Mouse (Mus musculus): ENCODE data around the gene Inca1. TPM values are rescaled to one million over a fixed set of nuclear protein-coding genes. Genes with fewer than 3 reads are reported as not detected.

Gene Inca1
- polyA plus RNA-seq, 1 experiment from 2014 or later, result 1.3 TPM

DNA sequence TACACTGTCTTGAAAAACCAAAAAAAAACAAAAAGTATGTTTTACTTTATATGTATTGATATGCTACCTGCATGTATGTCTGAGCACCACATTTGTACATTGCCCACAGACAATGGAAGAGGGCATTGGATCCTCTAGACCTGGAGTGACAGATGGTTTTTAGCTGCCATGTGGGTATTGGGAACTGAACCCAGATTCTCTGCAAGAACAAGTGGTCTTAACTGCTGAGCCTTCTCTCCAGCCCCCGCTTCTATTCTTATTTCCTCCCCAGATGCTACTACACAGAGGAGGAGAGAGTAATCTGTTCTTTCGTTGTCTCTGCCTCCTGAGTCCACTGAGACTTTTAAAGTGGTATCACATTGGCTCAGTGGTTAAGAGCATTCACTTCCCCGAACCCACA lies 6.5 kb downstream of the Inca1 start:
- Histone ChIP-seq H3K4me3 (replicated peaks; ENCODE audit: low read length) (no peak overlapping the region), H3K36me3 (ENCODE audit: control insufficient read depth, insufficient read depth, low read length) (no peaks in the 10 kb centered on the region), H3K9me3 (replicated peaks; ENCODE audit: control insufficient read depth, low read length) (no peaks in the 10 kb centered on the region), H3K4me2 (ENCODE audit: low read depth, low read length) (no peak overlapping the region), H3K4me1 (ENCODE audit: control insufficient read depth, insufficient read depth, low read length) (peaks cover 6% of the 10 kb centered on the region; the same call in 1 of the 2 replicates), H3K27me3 (ENCODE audit: control insufficient read depth, insufficient read depth, low read length) (no peaks in the 10 kb centered on the region), H3K9ac (ENCODE audit: low read length) (no peak overlapping the region), H3K27ac (ENCODE audit: low read length) (no peak overlapping the region)
- no peak for ATAC-seq (ENCODE audit: insufficient read depth, low FRiP score)
- WGBS, result 62% methylated on average over 3 of the region's 3 CpGs

DNA sequence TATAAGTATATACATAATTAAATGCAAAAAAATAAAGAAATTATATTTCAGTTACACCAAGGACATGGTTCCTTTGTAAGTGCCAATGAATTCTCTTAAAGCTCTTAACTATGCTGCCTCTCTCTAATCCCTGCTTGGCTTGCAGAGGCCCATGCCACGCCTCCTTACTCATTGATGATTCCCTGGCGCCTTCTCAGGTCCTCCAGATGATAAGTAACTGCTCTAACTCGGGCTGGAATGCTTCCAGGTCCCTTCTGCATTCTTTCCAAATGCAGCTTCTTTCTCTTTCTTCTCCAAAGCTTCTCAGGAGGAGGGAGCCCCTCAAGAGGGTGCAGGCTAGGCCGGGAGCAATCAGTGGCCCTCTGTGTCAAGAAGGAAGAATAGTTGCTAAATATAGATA lies 10.4 kb downstream of the Inca1 start:
- no peak overlapping the region for H3K27ac ChIP-seq (ENCODE audit: low read length)
- H3K4me2 ChIP-seq (ENCODE audit: low read depth, low read length), result no peak overlapping the region
- no peaks in the 10 kb centered on the region for H3K27me3 ChIP-seq (ENCODE audit: control insufficient read depth, insufficient read depth, low read length)
- ATAC-seq (ENCODE audit: insufficient read depth, low FRiP score), result no peak
- H3K4me3 ChIP-seq (replicated peaks; ENCODE audit: low read length), result no peak overlapping the region
- H3K9ac ChIP-seq (ENCODE audit: low read length), result no peak overlapping the region
- H3K4me1 ChIP-seq (ENCODE audit: control insufficient read depth, insufficient read depth, low read length), result peaks cover 19% of the 10 kb centered on the region
- 42% methylated on average over 4 of the region's 4 CpGs for WGBS
- no peaks in the 10 kb centered on the region for H3K36me3 ChIP-seq (ENCODE audit: control insufficient read depth, insufficient read depth, low read length)
- no peaks in the 10 kb centered on the region for H3K9me3 ChIP-seq (replicated peaks; ENCODE audit: control insufficient read depth, low read length)

DNA sequence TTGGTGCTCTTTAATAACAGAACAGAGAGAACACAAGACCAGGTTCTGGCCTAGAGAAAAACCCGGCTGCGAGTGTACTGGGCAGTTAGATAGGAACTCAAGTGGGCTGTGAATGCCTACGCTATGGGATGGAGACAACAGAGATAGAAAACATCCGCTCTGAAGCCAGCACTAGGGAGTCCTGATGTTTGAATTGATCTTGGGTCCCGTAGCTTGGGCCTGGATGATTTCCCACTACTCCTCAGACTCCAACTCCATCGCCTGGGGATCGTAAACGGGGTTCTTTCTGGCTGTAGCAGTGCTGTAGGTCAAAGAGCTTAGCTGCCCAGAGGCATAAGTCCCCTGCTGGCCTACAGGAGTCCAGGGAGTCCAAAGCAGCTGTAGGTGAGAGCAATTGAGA lies 11.6 kb downstream of the Inca1 start:
- H3K9me3 ChIP-seq (replicated peaks; ENCODE audit: control insufficient read depth, low read length), result no peaks in the 10 kb centered on the region
- H3K27me3 ChIP-seq (ENCODE audit: control insufficient read depth, insufficient read depth, low read length), result no peaks in the 10 kb centered on the region
- 16% methylated on average over 8 of the region's 8 CpGs for WGBS
- H3K4me1 ChIP-seq (ENCODE audit: control insufficient read depth, insufficient read depth, low read length), result peaks cover 19% of the 10 kb centered on the region
- peak overlapping the region; percentile 90 for H3K27ac ChIP-seq (ENCODE audit: low read length)
- no peaks in the 10 kb centered on the region for H3K36me3 ChIP-seq (ENCODE audit: control insufficient read depth, insufficient read depth, low read length)
- H3K4me3 ChIP-seq (replicated peaks; ENCODE audit: low read length), result peak overlapping the region; percentile 85
- H3K4me2 ChIP-seq (ENCODE audit: low read depth, low read length), result peak overlapping the region; percentile 80
- H3K9ac ChIP-seq (ENCODE audit: low read length), result peak overlapping the region; percentile 95
- no peak for ATAC-seq (ENCODE audit: insufficient read depth, low FRiP score)

DNA sequence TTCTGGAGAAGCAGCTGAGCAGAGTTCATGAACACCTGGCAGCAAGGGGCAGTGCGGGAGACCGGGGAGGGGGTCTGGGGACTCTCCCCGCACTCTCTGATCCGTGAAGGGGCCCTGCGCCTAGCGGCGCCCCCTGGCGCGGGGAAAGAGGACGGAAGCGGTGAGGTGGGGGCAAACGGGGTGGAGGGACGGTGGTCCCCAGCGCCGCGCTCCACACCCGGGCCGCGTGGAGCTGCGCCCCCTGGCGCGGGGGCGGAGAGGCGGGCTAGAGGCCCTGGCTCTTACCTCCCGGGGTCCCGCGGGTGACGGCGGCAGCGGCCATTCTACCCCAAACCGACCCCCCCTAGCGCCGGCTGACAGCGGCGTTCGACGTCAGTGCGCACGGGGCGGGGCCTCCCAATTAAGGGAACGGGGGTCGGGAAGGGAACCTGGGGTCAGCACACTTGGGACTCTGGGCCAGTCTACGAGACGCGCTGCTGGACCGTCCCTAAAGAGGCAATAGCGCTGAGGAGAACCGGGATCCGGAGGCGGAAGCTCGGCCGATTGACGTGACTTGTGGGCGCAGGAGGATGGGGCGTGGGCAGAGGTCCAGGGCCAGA lies 12.3 kb downstream of the Inca1 start, which contains the start of gene Camta2:
Camta2 (minus strand) TSS at position 505 of the 599 bp plus-strand sequence.
- H3K4me3 ChIP-seq (replicated peaks; ENCODE audit: low read length), result peak within 1 kb of the TSS; percentile 85
- no peaks in the 10 kb centered on the region for H3K27me3 ChIP-seq (ENCODE audit: control insufficient read depth, insufficient read depth, low read length)
- peak within 1 kb of the TSS; percentile 90 for H3K27ac ChIP-seq (ENCODE audit: low read length)
- under 1% methylated on average over 55 of the region's 55 CpGs for WGBS
- H3K9ac ChIP-seq (ENCODE audit: low read length), result peak within 1 kb of the TSS; percentile 95
- H3K9me3 ChIP-seq (replicated peaks; ENCODE audit: control insufficient read depth, low read length), result no peaks in the 10 kb centered on the region
- peaks cover 19% of the 10 kb centered on the region for H3K4me1 ChIP-seq (ENCODE audit: control insufficient read depth, insufficient read depth, low read length)
- no peaks in the 10 kb centered on the region for H3K36me3 ChIP-seq (ENCODE audit: control insufficient read depth, insufficient read depth, low read length)
- H3K4me2 ChIP-seq (ENCODE audit: low read depth, low read length), result peak within 1 kb of the TSS; percentile 80
- ATAC-seq (ENCODE audit: insufficient read depth, low FRiP score), result peak; percentile 89

DNA sequence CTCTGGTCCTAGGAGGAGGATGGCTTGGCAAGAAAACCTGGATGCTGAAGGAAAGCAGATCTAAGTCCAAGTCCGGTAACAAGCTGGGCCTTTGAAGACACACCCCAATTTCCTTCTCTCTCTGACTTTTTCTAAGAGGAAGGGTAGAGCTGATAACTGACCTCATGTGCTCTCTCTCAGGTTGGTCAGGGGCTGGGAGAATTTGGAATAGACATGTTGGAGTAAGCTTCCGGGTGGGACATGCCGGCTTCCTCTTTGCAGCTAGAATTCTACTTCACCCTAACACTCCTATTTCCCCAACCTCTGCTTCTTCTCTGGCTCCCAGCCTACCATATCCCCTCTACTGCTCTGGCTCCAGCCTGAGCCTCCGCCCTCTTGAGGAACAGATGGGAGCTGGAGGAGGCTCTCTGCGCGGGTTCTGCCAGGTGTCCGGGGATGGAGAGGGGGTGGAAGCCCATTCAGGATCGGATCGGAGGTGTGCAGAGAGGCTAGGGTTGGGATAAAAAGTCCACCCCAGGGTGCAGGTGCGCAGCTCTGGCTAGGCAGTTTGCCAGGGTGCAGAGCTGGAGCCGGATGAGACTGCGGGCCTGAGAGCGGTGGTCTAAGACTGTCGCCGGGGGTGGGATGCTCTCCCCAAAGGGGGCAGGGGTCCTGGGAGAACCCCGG lies 12.9 kb downstream of the Inca1 start:
- H3K27me3 ChIP-seq (ENCODE audit: control insufficient read depth, insufficient read depth, low read length), result no peaks in the 10 kb centered on the region
- H3K4me3 ChIP-seq (replicated peaks; ENCODE audit: low read length), result peak overlapping the region; percentile 85
- no peaks in the 10 kb centered on the region for H3K36me3 ChIP-seq (ENCODE audit: control insufficient read depth, insufficient read depth, low read length)
- peak; percentile 51; the same call in 1 of the 2 replicates for ATAC-seq (ENCODE audit: insufficient read depth, low FRiP score)
- peaks cover 23% of the 10 kb centered on the region for H3K4me1 ChIP-seq (ENCODE audit: control insufficient read depth, insufficient read depth, low read length)
- H3K27ac ChIP-seq (ENCODE audit: low read length), result peak overlapping the region; percentile 90
- WGBS, result 2% methylated on average over 16 of the region's 16 CpGs
- peak overlapping the region; percentile 95 for H3K9ac ChIP-seq (ENCODE audit: low read length)
- H3K4me2 ChIP-seq (ENCODE audit: low read depth, low read length), result peak overlapping the region; percentile 80
- no peaks in the 10 kb centered on the region for H3K9me3 ChIP-seq (replicated peaks; ENCODE audit: control insufficient read depth, low read length)

DNA sequence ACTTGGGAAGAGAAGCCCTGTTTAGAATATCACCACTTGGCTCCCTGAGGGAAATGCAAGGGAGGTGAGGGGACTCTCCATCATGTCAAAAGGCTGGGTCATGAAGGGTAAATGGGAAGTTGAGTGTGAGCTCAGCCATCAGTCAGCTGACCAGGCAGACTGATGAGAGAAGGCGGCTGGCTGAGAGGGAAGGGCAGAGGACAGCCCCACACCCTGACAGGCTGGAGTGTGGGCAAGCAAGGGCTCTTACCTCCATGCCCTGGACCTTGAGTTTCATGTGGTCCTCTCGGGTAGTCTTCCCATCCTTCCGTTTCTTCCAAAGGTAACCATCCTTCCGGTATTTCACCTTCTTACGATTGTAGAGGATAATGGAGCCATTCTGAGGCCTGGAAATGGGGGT lies 16.3 kb downstream of the Inca1 start:
- H3K4me3 ChIP-seq (replicated peaks; ENCODE audit: low read length), result no peak overlapping the region
- no peak overlapping the region for H3K9ac ChIP-seq (ENCODE audit: low read length)
- 85% methylated on average over 5 of the region's 5 CpGs for WGBS
- no peak overlapping the region for H3K4me2 ChIP-seq (ENCODE audit: low read depth, low read length)
- H3K27me3 ChIP-seq (ENCODE audit: control insufficient read depth, insufficient read depth, low read length), result no peaks in the 10 kb centered on the region
- H3K36me3 ChIP-seq (ENCODE audit: control insufficient read depth, insufficient read depth, low read length), result peaks cover 5% of the 10 kb centered on the region; the same call in 1 of the 2 replicates
- ATAC-seq (ENCODE audit: insufficient read depth, low FRiP score), result no peak
- peaks cover 19% of the 10 kb centered on the region for H3K4me1 ChIP-seq (ENCODE audit: control insufficient read depth, insufficient read depth, low read length)
- no peaks in the 10 kb centered on the region for H3K9me3 ChIP-seq (replicated peaks; ENCODE audit: control insufficient read depth, low read length)
- no peak overlapping the region for H3K27ac ChIP-seq (ENCODE audit: low read length)

DNA sequence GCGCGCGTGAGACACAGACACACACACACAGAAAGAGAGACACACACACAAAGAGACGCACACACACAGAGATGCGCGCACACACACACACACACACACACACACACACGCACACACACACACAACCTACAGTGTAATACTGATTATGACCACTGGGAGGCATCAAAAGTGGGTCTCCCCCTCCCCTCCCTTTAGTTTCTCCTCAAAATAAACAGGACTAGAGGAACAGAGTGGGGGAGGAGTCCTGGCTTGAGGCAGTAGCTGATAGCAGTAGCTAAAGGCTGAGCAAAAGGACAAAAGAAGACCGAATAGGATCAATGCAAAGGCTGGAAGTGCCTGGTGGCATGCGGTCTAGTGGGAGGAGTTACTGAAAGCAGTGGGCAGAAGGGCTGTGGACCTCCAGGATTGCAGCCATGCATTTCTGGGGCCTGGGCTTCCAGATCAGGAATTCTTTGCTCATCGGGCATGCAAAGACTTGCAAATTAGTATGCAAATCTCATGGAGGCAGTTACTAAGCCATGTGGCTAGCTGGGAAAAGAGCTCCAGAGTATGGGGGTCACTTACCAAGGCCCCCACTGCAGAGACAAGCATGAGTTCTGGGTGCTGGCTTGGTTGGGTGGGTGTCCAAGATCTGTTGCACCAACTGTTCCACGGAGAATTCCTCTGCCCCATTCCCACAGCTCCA lies 17.9 kb downstream of the Inca1 start:
- 0 out of 2 replicates have a peak overlapping the region, but pooled peaks have one; percentile 37 for H3K9ac ChIP-seq (ENCODE audit: low read length)
- ATAC-seq (ENCODE audit: insufficient read depth, low FRiP score), result 0 out of 2 replicates have a peak, but pooled peaks have one; percentile 18
- no peaks in the 10 kb centered on the region for H3K9me3 ChIP-seq (replicated peaks; ENCODE audit: control insufficient read depth, low read length)
- no peaks in the 10 kb centered on the region for H3K27me3 ChIP-seq (ENCODE audit: control insufficient read depth, insufficient read depth, low read length)
- WGBS, result 27% methylated on average over 11 of the region's 11 CpGs
- H3K4me1 ChIP-seq (ENCODE audit: control insufficient read depth, insufficient read depth, low read length), result peaks cover 13% of the 10 kb centered on the region; the same call in 1 of the 2 replicates
- no peak overlapping the region for H3K27ac ChIP-seq (ENCODE audit: low read length)
- peaks cover 5% of the 10 kb centered on the region; the same call in 1 of the 2 replicates for H3K36me3 ChIP-seq (ENCODE audit: control insufficient read depth, insufficient read depth, low read length)
- no peak overlapping the region for H3K4me3 ChIP-seq (replicated peaks; ENCODE audit: low read length)
- no peak overlapping the region for H3K4me2 ChIP-seq (ENCODE audit: low read depth, low read length)

DNA sequence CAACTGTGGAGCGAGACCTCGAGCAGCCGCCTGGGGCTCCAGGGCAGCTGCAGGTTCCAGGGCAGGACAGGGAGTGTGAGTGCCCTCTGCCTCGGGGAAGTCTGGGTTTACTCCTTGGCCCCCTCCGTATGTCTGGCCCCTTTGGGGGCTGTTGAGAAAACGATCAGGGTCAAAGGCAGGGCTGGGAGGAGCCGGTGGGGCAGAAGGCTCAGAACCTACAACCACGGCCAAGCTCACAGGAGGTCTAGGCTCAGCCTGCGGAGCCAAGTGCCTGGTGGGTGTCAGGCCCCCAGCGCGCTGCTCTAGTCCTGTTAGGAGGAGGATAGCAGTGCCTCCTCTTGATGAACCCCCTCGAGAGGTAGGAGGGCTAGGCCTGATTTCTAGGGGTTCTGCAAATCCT lies 18.8 kb downstream of the Inca1 start:
- Histone ChIP-seq H3K4me3 (replicated peaks; ENCODE audit: low read length) (no peak overlapping the region), H3K9ac (ENCODE audit: low read length) (no peak overlapping the region), H3K27me3 (ENCODE audit: control insufficient read depth, insufficient read depth, low read length) (no peaks in the 10 kb centered on the region), H3K36me3 (ENCODE audit: control insufficient read depth, insufficient read depth, low read length) (peaks cover 5% of the 10 kb centered on the region; the same call in 1 of the 2 replicates), H3K4me1 (ENCODE audit: control insufficient read depth, insufficient read depth, low read length) (peaks cover 6% of the 10 kb centered on the region; the same call in 1 of the 2 replicates), H3K4me2 (ENCODE audit: low read depth, low read length) (no peak overlapping the region), H3K9me3 (replicated peaks; ENCODE audit: control insufficient read depth, low read length) (no peaks in the 10 kb centered on the region), H3K27ac (ENCODE audit: low read length) (no peak overlapping the region)
- WGBS, result 69% methylated on average over 12 of the region's 12 CpGs
- no peak for ATAC-seq (ENCODE audit: insufficient read depth, low FRiP score)

DNA sequence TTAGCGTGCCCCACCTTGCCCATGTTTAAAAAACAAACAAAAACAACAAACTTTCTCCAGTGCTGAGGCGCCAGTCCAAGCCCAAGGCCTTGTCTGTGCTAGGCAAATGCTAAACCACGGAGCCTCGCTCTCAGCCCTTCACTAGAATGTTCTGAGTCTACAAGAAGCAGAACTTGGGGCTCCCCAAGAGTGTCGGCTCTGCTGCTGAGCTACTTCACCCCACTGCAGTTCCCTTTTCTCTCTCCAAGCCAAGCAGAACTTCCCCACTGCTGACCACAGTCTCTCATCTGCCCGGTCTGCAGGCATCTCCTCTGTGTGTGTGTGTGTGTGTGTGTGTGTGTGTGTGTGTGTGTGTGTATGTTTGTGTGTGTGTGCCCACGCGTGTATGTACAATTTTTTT lies 20.1 kb downstream of the Inca1 start:
- no peak overlapping the region for H3K9ac ChIP-seq (ENCODE audit: low read length)
- no peaks in the 10 kb centered on the region for H3K9me3 ChIP-seq (replicated peaks; ENCODE audit: control insufficient read depth, low read length)
- peaks cover 10% of the 10 kb centered on the region; the same call in 1 of the 2 replicates for H3K36me3 ChIP-seq (ENCODE audit: control insufficient read depth, insufficient read depth, low read length)
- no peaks in the 10 kb centered on the region for H3K27me3 ChIP-seq (ENCODE audit: control insufficient read depth, insufficient read depth, low read length)
- ATAC-seq (ENCODE audit: insufficient read depth, low FRiP score), result no peak
- no peak overlapping the region for H3K4me2 ChIP-seq (ENCODE audit: low read depth, low read length)
- peaks cover 6% of the 10 kb centered on the region; the same call in 1 of the 2 replicates for H3K4me1 ChIP-seq (ENCODE audit: control insufficient read depth, insufficient read depth, low read length)
- H3K4me3 ChIP-seq (replicated peaks; ENCODE audit: low read length), result no peak overlapping the region
- H3K27ac ChIP-seq (ENCODE audit: low read length), result no peak overlapping the region
- 88% methylated on average over 8 of the region's 8 CpGs for WGBS

Measured in stomach, embryonic 16.5 days (tissue).